Mouse (Mus musculus): ENCODE data around the gene Gns.

Gene Gns

DNA sequence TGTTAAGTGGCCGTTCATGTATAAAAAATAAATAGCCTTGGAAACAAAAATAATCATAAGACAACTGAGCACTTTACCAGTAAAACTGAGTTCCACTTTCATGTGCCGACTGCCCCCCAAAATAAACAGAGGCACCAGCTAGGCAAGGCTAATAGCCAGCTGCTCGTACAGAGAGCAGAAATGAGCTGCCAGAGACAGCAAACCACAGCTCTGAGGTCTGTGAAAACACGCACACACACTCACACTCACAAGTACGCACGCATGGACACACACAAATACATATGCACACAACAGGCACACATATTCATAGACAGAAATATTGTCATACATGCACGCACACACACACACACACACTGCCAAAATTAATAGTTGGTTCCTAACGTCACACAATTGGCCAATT lies 64.7 kb downstream of the Gns start:
- no peak for DNase-seq (ENCODE audit: low read depth, low spot score)

DNA sequence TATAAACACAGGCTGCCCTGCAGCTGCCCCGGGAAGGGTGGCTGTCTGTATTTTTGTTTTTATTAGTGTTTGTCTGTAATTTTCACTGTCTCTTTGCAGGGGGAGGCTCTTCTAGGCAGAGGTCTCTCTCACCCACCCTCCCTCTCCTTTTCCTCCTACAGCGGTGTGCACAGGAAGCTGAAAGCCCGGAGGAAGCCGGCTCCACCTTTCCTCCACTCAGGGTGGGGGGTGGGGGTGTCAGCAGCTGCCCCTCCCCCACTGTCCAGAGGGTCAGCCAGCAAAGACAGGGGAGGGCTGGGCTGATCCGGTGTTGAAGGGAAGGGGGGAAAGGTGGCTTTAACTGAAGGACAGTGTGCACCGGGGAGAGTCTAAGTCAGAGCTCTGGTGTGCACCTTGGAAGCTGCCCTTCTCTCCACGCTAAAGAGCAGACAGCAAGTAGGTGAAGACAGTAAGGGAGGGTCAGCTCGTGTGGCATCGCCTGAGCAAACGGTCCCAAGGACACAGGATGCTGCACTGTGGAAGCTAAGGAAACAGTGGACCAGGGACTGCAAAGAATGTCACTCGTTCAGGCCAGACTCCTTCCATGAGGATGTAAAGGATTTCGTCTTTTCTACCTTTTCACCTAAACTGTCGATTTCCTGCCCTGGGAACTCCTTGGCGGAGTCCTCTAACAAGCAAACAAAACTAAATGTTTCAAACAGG lies 65.2 kb downstream of the Gns start:
- no peak for DNase-seq (ENCODE audit: low read depth, low spot score)

DNA sequence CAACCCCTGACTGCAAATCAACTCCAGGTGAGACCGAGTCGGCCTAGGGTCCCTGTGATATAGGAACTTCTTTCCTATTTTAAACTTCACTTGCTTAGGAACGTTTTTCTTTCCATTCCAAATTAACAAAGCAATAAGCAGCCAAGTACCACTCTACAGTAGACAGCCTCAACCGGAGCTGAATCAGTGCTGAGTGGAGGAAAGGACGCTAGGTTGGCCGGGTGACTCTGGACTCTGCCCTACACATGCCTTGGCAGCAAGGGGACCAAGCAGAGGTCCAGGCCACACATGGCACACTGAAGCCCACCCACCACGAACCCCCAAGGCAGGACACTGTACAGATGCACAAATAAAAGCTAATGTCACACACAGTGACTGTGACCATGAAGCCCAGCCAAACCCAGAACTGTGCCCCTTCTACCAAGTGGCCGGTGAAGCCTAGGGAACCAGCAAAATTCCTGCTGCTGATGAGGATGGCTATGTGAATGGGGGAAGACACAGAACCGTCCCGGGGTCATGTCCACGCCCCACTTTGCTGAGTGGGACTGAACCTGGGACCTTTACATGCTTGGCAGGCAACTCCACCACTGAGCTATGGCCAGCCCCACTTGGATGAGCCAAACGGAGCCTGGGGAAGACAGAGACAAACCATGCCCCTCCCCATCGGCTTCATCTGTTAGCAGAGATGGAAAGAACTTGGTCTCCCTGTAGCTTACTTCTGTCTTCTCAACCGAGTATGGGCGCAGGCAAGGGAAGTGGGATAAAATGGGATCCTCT lies 66.1 kb downstream of the Gns start:
- no peak for DNase-seq (ENCODE audit: low read depth, low spot score)

DNA sequence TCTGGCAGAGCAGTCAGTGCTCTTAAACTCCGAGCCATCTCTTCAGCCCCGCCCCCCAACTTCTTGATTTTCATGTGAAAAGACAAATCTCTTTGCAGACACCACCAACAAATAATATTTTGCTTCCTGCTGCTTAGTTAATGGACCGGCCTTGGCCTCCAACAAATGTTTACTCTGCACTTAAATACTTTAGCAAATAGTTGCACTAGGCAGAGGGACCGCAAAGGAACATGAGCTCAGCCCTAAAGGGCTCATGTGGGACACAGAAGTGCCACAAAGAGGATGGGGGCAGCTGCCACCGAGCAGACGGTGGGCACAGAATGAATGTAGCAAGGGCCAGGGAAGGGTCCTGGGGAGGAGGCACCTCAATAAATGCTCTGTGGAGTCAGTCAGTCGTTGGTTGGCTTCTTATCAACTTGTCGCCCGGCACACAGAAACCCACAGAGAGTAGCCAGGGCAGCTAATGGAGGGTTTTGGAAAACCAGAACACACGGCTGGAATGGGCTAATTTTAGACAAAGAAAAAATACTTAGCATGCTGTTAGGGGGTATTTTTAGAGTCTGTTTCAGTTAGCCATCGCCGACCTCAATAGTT lies 67.2 kb downstream of the Gns start:
- no peak for DNase-seq (ENCODE audit: low read depth, low spot score)

DNA sequence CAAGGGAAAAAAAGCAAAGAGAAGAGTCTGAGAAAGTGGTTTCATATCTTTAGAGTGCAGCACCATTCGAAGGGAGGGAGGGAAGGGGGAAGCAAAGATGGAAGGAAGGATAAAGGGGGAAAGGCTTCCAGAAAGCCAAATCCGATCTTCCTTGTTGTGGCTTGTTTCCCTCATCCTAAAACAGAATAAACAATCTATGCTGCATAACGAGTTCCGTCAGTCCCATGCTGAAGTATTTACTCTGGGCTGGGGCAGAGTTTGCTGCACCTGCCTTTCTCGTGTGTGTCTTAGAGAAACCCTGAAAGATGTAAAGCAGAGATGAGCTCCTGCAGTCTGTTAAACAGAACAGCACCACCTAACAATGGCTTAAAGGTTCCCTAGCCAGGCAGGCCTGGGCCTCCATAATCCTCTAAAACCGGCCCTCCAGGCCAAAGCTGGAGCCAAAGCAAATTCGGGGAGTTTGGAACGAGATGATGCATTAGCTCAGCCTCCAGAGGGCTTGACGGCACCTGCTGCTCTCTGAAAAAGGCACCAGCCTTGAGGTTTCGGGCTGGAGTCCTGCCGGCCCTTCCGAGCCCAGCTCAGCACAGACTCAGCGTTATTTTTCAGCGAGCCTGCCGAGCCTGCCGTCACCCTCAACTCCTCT lies 67.9 kb downstream of the Gns start:
- no peak for DNase-seq (ENCODE audit: low read depth, low spot score)

DNA sequence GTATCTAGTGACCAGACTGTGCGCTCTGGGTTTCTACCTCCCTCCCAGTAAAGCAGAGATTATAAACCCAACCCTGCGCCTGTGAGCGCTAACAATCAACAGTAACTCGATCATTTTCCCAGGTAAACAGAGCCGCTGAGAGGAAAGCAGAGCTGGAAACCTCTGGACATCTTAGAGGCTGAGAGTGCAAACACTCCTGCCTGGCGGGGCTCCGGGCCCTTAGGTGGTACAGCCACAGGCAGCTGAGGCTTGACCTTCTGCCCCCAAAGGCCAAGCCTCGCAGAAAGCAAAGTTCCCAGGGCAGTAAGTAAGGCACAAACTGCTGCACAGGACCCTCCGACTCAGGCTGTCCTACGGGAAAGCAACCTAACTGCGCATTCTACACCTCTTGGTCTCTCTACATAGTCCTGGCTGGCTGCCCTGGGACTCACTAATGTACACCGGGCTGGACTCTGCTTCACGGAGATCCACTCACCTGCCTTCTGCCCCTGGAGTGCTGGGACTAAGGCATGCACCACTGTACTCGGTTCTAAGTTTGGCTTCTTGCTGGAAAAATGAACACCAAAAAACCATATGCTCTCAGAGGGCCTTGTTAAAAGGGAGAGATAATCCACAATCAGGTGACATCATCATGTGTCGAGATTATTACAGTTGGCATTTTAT lies 69.7 kb downstream of the Gns start:
- DNase-seq (ENCODE audit: low read depth, low spot score) = no peak

DNA sequence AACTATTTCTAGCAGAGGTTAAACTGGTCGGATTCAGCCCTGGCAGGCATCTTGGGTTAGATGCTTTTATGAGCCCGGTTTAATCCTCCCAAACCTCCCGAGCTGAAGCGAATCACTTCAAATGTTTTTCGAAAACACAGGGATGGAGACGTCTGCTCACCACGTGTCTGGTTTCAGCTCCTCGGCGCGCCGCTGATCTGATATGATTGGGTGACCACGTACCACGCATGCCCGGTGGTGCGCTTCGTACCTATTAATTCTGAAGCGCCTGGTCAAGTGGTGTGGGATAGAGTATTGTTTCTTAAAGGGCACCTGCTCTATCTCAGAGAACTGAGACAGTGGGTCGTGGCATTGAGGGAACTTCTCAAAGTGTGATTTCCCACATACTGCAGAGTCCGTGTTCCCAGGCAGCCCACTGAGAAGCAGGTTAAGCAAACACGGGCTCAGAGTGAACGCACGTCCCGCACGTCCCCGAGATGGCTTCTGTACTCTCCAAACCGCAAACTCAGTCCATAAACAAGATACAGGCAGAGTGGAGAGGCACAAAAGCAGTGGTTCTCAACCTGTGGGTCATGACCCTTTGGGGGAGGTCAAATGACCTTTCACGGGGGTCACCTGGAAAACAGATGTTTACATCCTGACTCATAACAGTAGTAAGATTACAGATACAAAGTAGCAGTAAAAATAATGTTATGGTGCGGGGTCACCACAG lies 70.8 kb downstream of the Gns start:
- no peak for DNase-seq (ENCODE audit: low read depth, low spot score)

DNA sequence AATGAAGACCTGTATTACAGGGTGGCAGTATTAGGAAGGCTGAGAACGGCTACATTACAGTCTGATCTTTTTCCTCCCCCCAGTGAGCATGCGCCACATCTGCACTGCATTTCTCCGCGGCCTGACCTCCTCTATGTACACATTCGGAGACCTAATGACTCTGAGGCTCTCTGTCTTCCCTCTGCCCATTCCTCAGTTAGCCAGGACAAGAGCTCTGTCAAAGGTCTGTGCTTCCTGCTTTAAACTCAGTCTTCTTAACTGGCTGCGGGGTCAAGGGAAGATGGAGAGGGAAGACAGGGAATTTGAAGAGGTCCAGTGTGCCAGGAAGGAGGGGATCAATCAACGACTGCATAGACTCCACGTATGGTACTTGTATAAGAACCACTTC lies 71.4 kb downstream of the Gns start:
- DNase-seq (ENCODE audit: low read depth, low spot score) = peak; percentile 59

DNA sequence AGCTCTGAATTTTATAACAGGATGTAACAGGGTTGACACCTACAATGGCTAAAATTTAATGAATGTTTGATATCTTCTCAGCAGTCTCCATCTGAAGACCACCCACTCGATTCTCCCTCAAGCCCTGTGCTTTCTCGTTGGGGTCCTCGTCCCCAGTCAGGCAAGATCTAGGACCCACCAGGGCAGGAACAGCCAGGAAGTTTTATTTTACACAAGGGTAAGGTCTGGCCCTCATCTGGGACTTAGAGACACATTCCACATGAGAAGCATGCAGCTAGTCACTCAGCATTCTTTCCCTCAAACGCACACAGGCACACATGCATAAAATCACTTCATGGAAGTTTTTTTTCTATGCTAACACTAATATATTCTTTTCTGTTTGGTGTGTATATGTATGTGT lies 71.8 kb downstream of the Gns start:
- no peak for DNase-seq (ENCODE audit: low read depth, low spot score)

DNA sequence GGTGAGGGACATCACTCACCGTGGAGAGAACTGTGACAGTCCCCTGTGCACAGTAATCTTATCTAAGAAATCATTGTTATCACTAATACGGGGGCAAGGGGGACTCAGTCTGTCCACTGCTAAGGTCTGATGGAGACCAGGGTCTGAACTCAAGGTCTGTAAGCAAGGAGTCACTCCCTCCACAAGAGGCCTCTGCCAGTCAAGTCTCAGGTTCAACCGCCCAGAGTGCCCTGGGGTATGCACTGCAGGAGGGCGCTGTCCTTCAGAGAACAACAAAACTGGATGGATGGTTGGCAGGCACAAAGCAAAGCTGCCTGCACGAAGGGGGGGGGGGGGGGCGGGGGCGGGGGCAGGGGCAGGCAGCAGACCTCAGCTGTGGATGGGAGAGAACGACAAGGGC lies 73.2 kb downstream of the Gns start:
- no peak for DNase-seq (ENCODE audit: low read depth, low spot score)

DNA sequence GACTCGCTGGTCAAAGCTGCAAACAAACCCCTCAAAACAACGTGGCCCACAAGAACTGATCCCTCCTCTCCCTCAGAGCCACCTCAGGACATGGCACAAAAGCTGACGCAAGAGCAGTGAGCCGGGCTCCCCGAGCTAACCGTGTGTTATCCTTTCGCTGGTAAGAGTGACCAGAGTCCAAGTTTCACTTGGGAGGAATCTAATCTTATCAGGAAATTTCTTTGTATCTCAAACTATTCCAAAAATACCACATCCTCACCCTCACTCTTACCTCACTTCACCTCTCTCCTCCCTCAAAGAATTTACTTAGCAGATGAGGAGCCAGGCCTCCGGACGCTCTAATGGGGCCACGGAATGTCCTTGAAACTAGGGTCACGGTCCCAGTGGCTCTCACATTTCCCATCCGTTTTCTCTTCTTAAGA lies 74.4 kb downstream of the Gns start:
- no peak for DNase-seq (ENCODE audit: low read depth, low spot score)

DNA sequence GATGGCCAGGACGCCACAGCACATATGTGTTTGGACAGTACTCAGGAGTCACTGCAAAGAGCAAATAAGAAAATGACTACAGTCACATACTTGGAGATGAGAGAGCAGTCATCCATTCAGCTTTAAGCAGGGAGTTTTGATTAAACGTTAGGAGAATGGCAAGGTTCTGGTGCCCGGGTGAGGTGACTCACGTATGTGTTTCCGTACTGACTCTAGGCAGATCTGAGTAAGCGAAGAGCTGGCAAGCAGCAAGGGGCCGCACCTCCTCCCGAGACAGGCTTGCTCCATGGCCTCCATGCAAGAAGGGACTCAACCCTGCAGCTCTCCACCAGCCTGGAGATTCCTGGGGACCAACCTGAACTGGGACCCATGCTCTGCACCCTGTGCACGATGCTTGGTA lies 78.9 kb downstream of the Gns start:
- no peak for DNase-seq (ENCODE audit: low read depth, low spot score)

DNA sequence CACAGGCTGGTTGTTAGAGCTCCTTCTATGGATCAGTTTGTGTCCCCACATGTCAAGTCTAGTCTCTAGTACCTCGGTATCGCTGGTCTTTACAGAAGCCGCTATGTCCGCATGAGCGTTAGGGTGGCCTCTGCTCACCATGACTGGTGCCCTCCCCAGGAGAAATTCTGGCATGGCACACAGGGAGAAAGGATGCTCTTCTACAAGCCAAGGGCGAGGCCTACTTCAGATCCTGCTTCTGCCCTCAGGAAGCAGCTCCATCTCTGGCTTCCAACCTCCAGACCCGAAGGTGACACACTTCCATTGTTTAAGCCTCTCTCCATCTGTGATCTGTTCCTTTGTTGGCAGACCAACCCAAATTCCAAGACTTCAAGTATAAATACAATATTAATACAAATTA lies 79.3 kb downstream of the Gns start:
- no peak for DNase-seq (ENCODE audit: low read depth, low spot score)

DNA sequence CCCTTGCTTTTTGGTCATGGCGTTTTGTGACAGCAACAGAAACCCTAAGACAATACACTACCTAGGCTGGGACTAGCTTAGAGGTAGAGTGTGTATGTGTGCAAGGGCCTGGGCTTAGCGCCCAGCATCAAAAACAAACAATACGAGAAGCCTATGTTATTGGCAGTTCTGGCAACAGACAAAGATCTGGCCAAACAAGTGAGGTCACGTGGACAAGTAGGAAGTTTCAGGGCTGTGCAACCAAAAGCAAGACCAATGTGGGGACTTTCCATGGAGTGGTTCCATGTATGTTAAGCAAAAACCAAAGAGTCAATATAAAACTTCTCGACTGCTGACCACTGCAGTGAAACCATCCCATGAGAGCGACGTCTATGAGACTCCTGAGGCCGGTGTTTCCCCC lies 80.9 kb downstream of the Gns start:
- no peak for DNase-seq (ENCODE audit: low read depth, low spot score)

Data from forelimb bud, embryonic 11.5 days (tissue).